Mouse (Mus musculus): Measurements from ENCODE around the gene Smpd2. TPM values are rescaled to one million over a fixed set of nuclear protein-coding genes. Genes with fewer than 3 reads are reported as not detected.

Gene Smpd2
- polyA plus RNA-seq, 1 experiment = 15.4 TPM

DNA sequence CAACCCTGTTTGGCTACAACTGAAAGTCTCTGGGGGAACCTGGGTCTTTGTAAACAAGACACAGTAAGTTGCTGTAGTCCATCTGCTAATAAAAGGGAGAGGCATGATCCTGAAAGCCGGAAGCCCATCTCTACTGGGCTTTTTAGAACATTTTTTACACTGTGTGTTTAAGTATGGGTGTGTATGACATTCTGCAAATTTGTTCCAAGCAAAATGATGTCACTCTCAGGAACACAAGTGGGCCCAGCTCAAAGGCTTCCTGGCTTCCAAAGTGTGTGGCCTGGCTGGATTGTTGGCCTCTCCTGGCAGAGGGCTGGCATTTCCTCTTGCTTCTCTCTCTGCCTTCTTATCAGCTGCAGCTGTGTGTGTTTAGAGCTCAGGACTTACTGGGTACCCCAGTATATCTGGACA lies 15.2 kb downstream of the Smpd2 start:
- no peak for TF ChIP-seq GATA1 (IDR thresholded peaks at IDR 0.05; ENCODE audit: low read length)

DNA sequence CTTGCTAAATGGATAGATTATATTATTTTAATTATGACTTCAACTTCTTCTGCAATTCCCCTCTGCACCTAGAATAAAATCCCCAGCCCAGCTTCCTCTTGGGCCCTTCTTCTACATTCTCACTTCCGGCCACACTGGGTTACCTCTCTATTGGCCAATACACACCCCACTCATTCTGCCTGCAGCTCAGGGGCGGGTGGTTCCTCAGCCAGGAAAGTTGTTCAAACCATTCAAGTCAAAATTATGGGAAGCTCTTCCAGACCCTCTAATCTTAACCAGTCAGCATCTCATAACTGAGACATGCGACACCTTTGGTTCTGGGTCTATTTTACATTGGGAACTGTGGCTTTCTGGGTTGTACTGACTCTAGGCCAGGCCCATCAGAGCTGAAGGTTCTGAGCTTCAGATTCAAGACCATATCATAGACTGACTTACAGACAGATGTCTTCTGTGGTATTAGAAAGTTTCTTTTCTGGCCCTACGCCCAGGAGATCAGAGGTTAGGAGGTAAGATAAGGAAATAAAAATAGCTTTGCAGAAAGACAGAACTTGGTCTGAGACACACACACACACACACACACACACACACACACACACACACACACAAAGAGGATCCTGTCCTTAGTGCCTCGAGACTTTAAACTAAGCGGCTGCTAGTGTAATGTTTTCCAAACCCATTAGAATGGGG lies 16.2 kb downstream of the Smpd2 start:
- TF ChIP-seq GATA1 (IDR thresholded peaks at IDR 0.05; ENCODE audit: low read length) = peak; percentile 37

- TF ChIP-seq GATA1 (IDR thresholded peaks at IDR 0.05; ENCODE audit: low read length) = no peak
These were observed 17.1 kb downstream of the Smpd2 start for GRCm38 (mm10) chr10:41472962-41473481.

- no peak for TF ChIP-seq GATA1 (IDR thresholded peaks at IDR 0.05; ENCODE audit: low read length)
These were observed 17.6 kb downstream of the Smpd2 start for GRCm38 (mm10) chr10:41472534-41472933.

- TF ChIP-seq GATA1 (IDR thresholded peaks at IDR 0.05; ENCODE audit: low read length) = no peak
These were observed 19.5 kb downstream of the Smpd2 start for GRCm38 (mm10) chr10:41470693-41471092.

GRCm38 (mm10) chr10:41467325-41467724 lies 22.8 kb downstream of the Smpd2 start:
- no peak for TF ChIP-seq GATA1 (IDR thresholded peaks at IDR 0.05; ENCODE audit: low read length)

GRCm38 (mm10) chr10:41464401-41464955 lies 25.7 kb downstream of the Smpd2 start:
- TF ChIP-seq GATA1 (IDR thresholded peaks at IDR 0.05; ENCODE audit: low read length) = no peak

DNA sequence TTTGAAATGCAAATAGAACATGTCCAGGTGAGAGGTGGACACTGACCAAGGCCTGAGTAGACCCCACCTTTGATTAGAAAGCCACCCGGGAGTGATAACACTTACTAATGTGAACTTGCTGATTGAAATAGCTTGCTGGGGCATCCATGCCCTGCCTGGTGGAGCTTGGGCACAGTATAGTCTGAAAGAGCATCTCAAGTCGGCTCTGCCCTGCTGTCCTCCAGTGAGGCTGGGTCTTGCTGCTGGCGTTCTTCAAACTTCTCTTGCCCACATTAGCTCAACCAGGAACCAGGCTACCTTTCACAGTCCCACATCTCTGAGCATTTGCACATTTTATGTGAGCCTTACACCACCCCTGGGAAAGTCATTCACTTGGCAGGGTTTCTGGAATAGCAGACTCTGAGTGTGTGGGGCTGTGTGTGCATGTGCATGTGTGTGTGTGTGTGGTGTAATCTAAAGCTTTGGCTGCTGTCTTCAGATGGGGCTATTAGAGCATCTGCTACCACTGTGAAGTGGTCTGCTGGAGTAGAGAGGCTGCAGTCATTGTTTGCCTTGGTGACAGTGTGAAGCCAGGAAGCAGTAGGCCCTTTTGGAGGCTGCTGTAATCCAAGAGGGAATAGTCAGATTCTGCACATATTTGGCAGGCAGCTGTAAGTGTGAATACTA lies 29.0 kb downstream of the Smpd2 start:
- no peak for TF ChIP-seq GATA1 (IDR thresholded peaks at IDR 0.05; ENCODE audit: low read length)

DNA sequence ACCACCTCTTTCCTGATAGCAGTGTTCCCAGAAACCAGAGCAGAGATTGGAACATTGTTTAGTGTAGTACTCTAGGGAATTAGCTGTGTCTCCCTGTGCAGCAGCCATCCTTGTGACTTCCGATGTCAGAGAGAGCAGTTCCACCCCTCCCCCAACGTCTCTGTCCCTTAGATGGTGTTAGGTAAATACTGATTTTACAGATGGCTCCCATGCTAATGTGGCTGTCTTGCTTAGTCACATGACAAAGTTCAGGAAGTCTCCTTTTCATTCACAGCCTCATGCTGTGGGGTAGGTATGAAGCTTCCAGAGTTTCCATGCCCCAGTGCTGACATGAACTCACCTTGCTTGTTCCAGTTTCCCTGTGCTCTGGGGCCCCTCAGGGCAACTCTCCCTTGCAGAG lies 29.7 kb downstream of the Smpd2 start:
- no peak for TF ChIP-seq GATA1 (IDR thresholded peaks at IDR 0.05; ENCODE audit: low read length)

DNA sequence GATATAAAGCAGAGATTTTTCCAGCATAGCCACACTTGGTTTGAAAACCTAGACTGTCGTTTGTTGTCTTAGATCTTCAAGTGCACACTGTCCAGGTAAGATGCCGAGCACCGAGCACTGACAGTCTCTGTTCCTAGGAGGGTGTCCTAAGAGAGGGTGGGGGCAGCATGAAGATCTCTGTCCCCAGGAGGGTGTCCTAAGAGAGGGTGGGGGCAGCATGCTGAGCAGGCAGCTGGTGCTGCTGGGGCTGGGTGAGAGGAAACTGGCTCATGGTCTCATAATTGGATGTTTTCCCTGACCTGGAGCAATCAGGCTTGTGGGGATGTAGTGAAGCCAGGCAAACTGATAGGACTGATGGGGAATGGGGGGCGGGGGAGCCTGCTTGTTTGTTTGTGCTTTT lies 30.2 kb downstream of the Smpd2 start:
- no peak for TF ChIP-seq GATA1 (IDR thresholded peaks at IDR 0.05; ENCODE audit: low read length)

DNA sequence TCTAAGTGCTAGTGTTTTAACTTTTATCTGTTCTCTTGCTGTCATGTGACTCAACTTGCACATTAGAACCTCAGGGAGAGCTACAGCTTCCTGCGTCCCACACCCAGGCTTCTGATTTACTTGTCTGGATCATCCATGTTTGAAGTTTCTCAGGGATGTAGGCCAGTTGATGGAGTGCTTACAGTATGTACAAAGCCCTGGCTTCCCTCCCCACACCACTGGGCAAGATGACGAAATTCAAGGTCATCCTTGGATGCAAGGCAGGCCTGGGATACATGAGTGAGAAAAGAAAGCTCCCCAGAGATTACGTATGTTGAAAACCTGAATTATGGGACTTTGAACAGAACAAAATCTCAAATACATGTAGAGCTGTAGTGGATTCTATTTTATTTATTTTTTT lies 37.4 kb downstream of the Smpd2 start:
- TF ChIP-seq GATA1 (IDR thresholded peaks at IDR 0.05; ENCODE audit: low read length) = no peak

DNA sequence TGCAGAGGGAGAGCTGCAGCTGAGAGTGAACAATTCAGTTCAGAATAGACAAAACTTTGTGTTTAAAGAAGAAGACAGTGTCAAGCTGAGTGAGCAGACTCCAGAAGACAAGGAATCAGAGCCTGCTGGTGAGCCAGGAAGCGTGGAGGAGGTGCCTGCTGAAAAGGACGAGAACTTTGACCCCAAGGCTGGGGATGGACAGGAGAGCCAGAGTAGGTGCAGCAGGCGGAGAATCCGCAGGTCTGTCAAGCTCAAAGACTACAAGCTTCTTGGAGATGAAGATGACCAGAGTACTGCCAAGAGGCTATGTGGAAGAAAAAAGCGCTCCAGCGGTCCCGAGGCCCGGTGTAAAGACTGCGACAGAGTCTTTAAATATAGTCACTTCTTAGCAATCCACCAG lies 38.5 kb downstream of the Smpd2 start:
- TF ChIP-seq GATA1 (IDR thresholded peaks at IDR 0.05; ENCODE audit: low read length) = no peak

- TF ChIP-seq GATA1 (IDR thresholded peaks at IDR 0.05; ENCODE audit: low read length) = no peak
These were observed 39.2 kb downstream of the Smpd2 start for GRCm38 (mm10) chr10:41450780-41451522.

DNA sequence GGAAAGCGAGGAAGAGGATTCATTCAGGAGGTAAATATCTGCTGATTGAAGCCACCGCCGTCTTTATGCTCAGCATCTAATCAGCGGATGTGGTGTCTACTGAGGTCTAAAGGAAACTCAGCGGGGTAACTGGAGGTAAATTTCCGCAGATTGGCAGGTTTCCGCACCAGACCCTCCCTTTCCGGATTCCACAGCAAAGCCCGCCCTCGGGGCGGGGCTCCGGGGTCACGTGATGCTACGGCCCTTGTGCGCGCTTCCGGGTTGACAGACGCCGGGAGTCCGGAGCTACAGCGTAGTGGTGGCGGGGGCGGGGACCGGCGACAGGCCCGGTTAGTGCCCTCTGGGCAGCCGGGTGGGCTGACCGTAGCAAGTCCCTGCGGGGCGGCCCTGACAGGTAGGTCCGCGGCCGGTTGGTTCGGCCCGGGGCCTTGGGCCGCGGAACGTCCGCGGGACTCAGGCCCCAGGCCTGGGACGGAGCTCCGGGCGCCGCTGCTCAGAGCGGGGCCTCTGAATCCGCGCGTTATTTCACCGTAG lies 40.0 kb downstream of the Smpd2 start, which contains the start of gene Zbtb24:
Zbtb24 (plus strand) TSS at position 247 of the 534 bp plus-strand sequence.
- no peak for TF ChIP-seq GATA1 (IDR thresholded peaks at IDR 0.05; ENCODE audit: low read length)

- TF ChIP-seq GATA1 (IDR thresholded peaks at IDR 0.05; ENCODE audit: low read length) = no peak
These were observed 40.5 kb downstream of the Smpd2 start for GRCm38 (mm10) chr10:41449684-41450083.

DNA sequence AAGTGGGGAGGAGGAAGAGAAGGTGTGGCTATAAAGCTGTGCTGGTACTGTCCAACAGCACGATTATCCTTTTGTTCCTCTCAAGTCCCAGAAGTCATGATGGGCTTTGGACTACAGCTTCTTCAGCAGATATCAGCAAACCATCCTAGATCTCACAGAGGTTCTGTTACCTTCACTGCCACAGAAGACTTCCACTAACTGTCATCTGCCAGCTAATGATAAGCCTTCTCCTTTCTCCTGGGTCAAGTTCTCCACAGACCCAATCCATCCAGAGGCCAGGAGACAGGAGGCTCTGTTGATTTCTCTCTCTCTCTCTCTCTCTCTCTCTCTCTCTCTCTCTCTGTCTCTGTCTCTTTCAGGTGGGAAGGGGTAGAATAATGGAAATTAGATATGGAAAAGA lies 42.0 kb downstream of the Smpd2 start:
- TF ChIP-seq GATA1 (IDR thresholded peaks at IDR 0.05; ENCODE audit: low read length) = no peak

Other genes with a start within 250 kb of the Smpd2 start
- gene Fig4, start 187.1 kb downstream of the Smpd2 start, polyA plus RNA-seq (2012) = 3.4 and 4.7 TPM in 2 replicates
- not detected in 2 replicates for gene Ak9, start 186.4 kb downstream of the Smpd2 start, polyA plus RNA-seq (2012)
- gene Zbtb24, start 40.0 kb downstream of the Smpd2 start, polyA plus RNA-seq (2012) = 9.1 and 12.0 TPM in 2 replicates
- 19.3 and 30.2 TPM in 2 replicates for gene Mical1, start 14.1 kb downstream of the Smpd2 start, polyA plus RNA-seq (2012)
- gene Ppil6, start 70 bp upstream of the Smpd2 start, polyA plus RNA-seq (2012) = not detected in 2 replicates
- 150 and 198 TPM in 2 replicates for gene Cd164, start 29.0 kb upstream of the Smpd2 start, polyA plus RNA-seq (2012)
- gene Ccdc162, start 226.3 kb upstream of the Smpd2 start, polyA plus RNA-seq (2012) = not detected in 2 replicates